Comparison of ENCODE assay signal across 20 mouse cellular contexts in genomic region chr14:47990716-47991115, GRCm38 (mm10).
DNase-seq lines count a peak whose midpoint lies in the region; TF ChIP-seq lines count a peak whose summit lies in the region.
"Had no signal": no experiment of that assay in that cellular context is flagged by ENCODE, and none has a peak within 500 bp of the region (broad histone marks: within the 10 kb centered on the region; RNA-seq: fewer than 3 reads in every experiment).

No protein-coding gene starts in this region.

- intact Hi-C loops in heart, adult 2 months (cut with DNase I) = no loop called here

- no peak overlapping the region for H3K27ac ChIP-seq in heart, adult 2 months
- no peak overlapping the region for H3K27ac ChIP-seq in CH12.LX (ENCODE audit: insufficient read depth, low read depth)
- H3K27ac ChIP-seq: embryonic facial prominence, embryonic 13.5 days; embryonic facial prominence, embryonic 15.5 days; forebrain, embryonic 10.5 days; forebrain, embryonic 12.5 days had no signal

- TF ChIP-seq RAD21 in CH12.LX (IDR thresholded peaks at IDR 0.05; ENCODE audit: low read depth, low read length) = no peak

- dilution Hi-C loops in CH12.LX (cut with MboI; ENCODE audit: extremely low pct_ligation_motif_present, extremely low pct_unique_long_range_greater_than_20kb, low sequenced_read_pairs) = no loop called here

- no peaks in the 10 kb centered on the region for H3K36me3 ChIP-seq in heart, adult 2 months (ENCODE audit: control insufficient read depth, insufficient read depth, low read length)
- no peaks in the 10 kb centered on the region for H3K36me3 ChIP-seq in CH12.LX (replicated peaks in 1 of 2; ENCODE audit: control insufficient read depth in 1 of 2, insufficient read depth in 1 of 2, low read length in 1 of 2)
- H3K36me3 ChIP-seq: embryonic facial prominence, embryonic 13.5 days; embryonic facial prominence, embryonic 15.5 days; forebrain, embryonic 10.5 days; forebrain, embryonic 12.5 days had no signal

- H3K9me3 ChIP-seq in CH12.LX (replicated peaks; ENCODE audit: low read length) = no peaks in the 10 kb centered on the region
- H3K9me3 ChIP-seq: embryonic facial prominence, embryonic 13.5 days; embryonic facial prominence, embryonic 15.5 days; forebrain, embryonic 10.5 days; forebrain, embryonic 12.5 days had no signal

- 72% methylated on average over 3 of the region's 3 CpGs for WGBS in heart, adult 2 months

- H3K4me2 ChIP-seq in CH12.LX (ENCODE audit: insufficient read depth, low read depth, poor library complexity, severe bottlenecking) = no peak overlapping the region
- H3K4me2 ChIP-seq: embryonic facial prominence, embryonic 13.5 days; embryonic facial prominence, embryonic 15.5 days; forebrain, embryonic 12.5 days had no signal

- no peak overlapping the region for H3K9ac ChIP-seq in heart, adult 2 months (ENCODE audit: low read depth, low read length)
- H3K9ac ChIP-seq in CH12.LX (ENCODE audit: insufficient read depth, low read depth) = no peak overlapping the region
- H3K9ac ChIP-seq: embryonic facial prominence, embryonic 13.5 days; embryonic facial prominence, embryonic 15.5 days; forebrain, embryonic 12.5 days had no signal

- TF ChIP-seq CTCF in heart, adult 2 months (IDR thresholded peaks at IDR 0.05) = no peak
- no peak for TF ChIP-seq CTCF in CH12.LX (conservative IDR thresholded peaks at IDR 0.05 in 1 of 2, IDR thresholded peaks at IDR 0.05 in 1 of 2; ENCODE audit: low read depth in 2 of 2, low read length in 2 of 2)
- no peak for TF ChIP-seq CTCF in brain, embryonic 14.5 days (IDR thresholded peaks at IDR 0.05; ENCODE audit: borderline replicate concordance, extremely low read depth, insufficient read depth, insufficient read length)

- no peak overlapping the region for H3K4me3 ChIP-seq in heart, adult 2 months
- H3K4me3 ChIP-seq in CH12.LX (replicated peaks in 1 of 3; ENCODE audit: low read depth in 2 of 3, low read length in 2 of 3, poor library complexity in 1 of 3) = no peak overlapping the region
- H3K4me3 ChIP-seq: embryonic facial prominence, embryonic 13.5 days; embryonic facial prominence, embryonic 15.5 days; erythroblast, embryonic 14.5 days; forebrain, embryonic 10.5 days; forebrain, embryonic 12.5 days had no signal

- no peaks in the 10 kb centered on the region for H3K79me2 ChIP-seq in heart, adult 2 months (replicated peaks; ENCODE audit: control insufficient read depth, insufficient read depth, low read length)
- no peaks in the 10 kb centered on the region for H3K79me2 ChIP-seq in CH12.LX (replicated peaks; ENCODE audit: control insufficient read depth, extremely low read depth, insufficient read depth, poor library complexity, severe bottlenecking)

- no peaks in the 10 kb centered on the region for H3K27me3 ChIP-seq in heart, adult 2 months (ENCODE audit: control insufficient read depth, insufficient read depth, low read length)
- no peaks in the 10 kb centered on the region for H3K27me3 ChIP-seq in CH12.LX (replicated peaks)
- H3K27me3 ChIP-seq: embryonic facial prominence, embryonic 13.5 days; embryonic facial prominence, embryonic 15.5 days; forebrain, embryonic 12.5 days; Patski had no signal

- peak; percentile 79 for DNase-seq in heart, adult 11 months
- DNase-seq in heart, adult 2 months = no peak
- peak; percentile 6 for DNase-seq in CH12.LX (ENCODE audit: extremely low read depth)
- peak; percentile 59 for DNase-seq in brain, embryonic 14.5 days (ENCODE audit: low read depth)
- DNase-seq in lung, postnatal 36 days = no peak
- DNase-seq: adrenal gland, postnatal 10 days; adrenal gland, postnatal 25 days; B cell, adult 2 months; cerebellum, adult 11-12 months; cerebellum, adult 2 months; cerebellum, adult 9-11 months; cerebellum, postnatal 14 days; cerebellum, postnatal 36 days; embryo, embryonic 11 days had no signal

- no peak for TF ChIP-seq EP300 in heart, adult 2 months (IDR thresholded peaks at IDR 0.05; ENCODE audit: insufficient read depth, low read depth, low read length)
- TF ChIP-seq EP300 in CH12.LX (IDR thresholded peaks at IDR 0.05; ENCODE audit: low read length) = no peak

- in situ Hi-C loops in CH12.LX (cut with MboI; ENCODE audit: low pct_ligation_motif_present, low pct_unique_long_range_greater_than_20kb, low sequenced_read_pairs) = no loop called here

- no peak for TF ChIP-seq POLR2A in heart, adult 2 months (IDR thresholded peaks at IDR 0.05; ENCODE audit: insufficient read depth, low read depth, low read length)
- TF ChIP-seq POLR2A in CH12.LX (IDR thresholded peaks at IDR 0.05; ENCODE audit: low read depth, low read length) = no peak
- TF ChIP-seq POLR2A in brain, embryonic 14.5 days (IDR thresholded peaks at IDR 0.05; ENCODE audit: borderline replicate concordance, extremely low read depth, insufficient read depth, insufficient read length, poor library complexity, severe bottlenecking) = no peak

- peaks cover 2% of the 10 kb centered on the region; the same call in 1 of the 2 replicates for H3K4me1 ChIP-seq in heart, adult 2 months (ENCODE audit: control insufficient read depth, insufficient read depth, low read length)
- 0 out of 4 replicates have a peak, but pooled peaks cover 0 to 2% of the 10 kb centered on the region in 2 experiments for H3K4me1 ChIP-seq in CH12.LX (ENCODE audit: control insufficient read depth in 1 of 2, insufficient read depth in 2 of 2)

TF ChIP-seq in CH12.LX, 34 proteins besides CTCF, POLR2A, EP300 and RAD21:
- TF ChIP-seq UBTF (IDR thresholded peaks at IDR 0.05; ENCODE audit: low read depth, low read length) (no peak), PAX5 (IDR thresholded peaks at IDR 0.05; ENCODE audit: low read length) (no peak), RCOR1 (conservative IDR thresholded peaks at IDR 0.05; ENCODE audit: low read depth, low read length) (no peak), E2F4 (IDR thresholded peaks at IDR 0.05; ENCODE audit: insufficient replicate concordance, low read depth, low read length) (no peak), ZNF384 (IDR thresholded peaks at IDR 0.05; ENCODE audit: low read depth, low read length) (no peak), MYC (IDR thresholded peaks at IDR 0.05; ENCODE audit: low read depth, low read length) (no peak), ZMIZ1 (IDR thresholded peaks at IDR 0.05; ENCODE audit: low read depth, low read length) (no peak), KAT2A (IDR thresholded peaks at IDR 0.05; ENCODE audit: insufficient replicate concordance, low read length) (no peak), CHD2 (IDR thresholded peaks at IDR 0.05; ENCODE audit: low read length) (no peak), ZKSCAN1 (IDR thresholded peaks at IDR 0.05; ENCODE audit: borderline replicate concordance, low read depth, low read length) (no peak), BHLHE40 (IDR thresholded peaks at IDR 0.05; ENCODE audit: low read depth, low read length) (no peak), MAX (IDR thresholded peaks at IDR 0.05; ENCODE audit: low read length) (no peak), POLR2AphosphoS2 (IDR thresholded peaks at IDR 0.05; ENCODE audit: low read depth, low read length) (no peak), NELFE (IDR thresholded peaks at IDR 0.05; ENCODE audit: low read depth, low read length) (no peak), JUN (IDR thresholded peaks at IDR 0.05; ENCODE audit: insufficient read depth, low read depth, low read length) (no peak), ELF1 (IDR thresholded peaks at IDR 0.05; ENCODE audit: low read depth, low read length) (no peak), CHD1 (IDR thresholded peaks at IDR 0.05; ENCODE audit: low read depth, low read length) (no peak), TCF12 (IDR thresholded peaks at IDR 0.05; ENCODE audit: low read depth, low read length) (no peak)
TF ChIP-seq in CH12.LX: peak in this region for 0.

Comparison
In these comparisons a context has a peak if more than half of its experiments do, and no peak if none do; other contexts are left out.
1. DNase-seq: peak in heart, adult 11 months (single experiment), CH12.LX (single experiment) and brain, embryonic 14.5 days (single experiment); none in heart, adult 2 months (0 of 2) and lung, postnatal 36 days (single experiment).